Mouse (Mus musculus) midbrain, embryonic 10.5 days (tissue): ENCODE measurements around the gene Colgalt2. TPM values are rescaled to one million over a fixed set of nuclear protein-coding genes. Genes with fewer than 3 reads are reported as not detected.
A peak's percentile ranks its signal among the peaks of the same experiment; 100 is the strongest.

Experiments used
- DNase-seq: peaks from one replicate; pipeline ENCODE4 v3.0.0-alpha.2; 2017; ENCODE audit warnings: low spot score
- H3K27ac ChIP-seq: fragments of 300-500 bp; sonication (generic); replicated peaks from 2 replicates; pipeline ENCODE4 v1.5.1; 2016; ENCODE audit warnings: mild to moderate bottlenecking
- H3K27me3 ChIP-seq: fragments of 300-500 bp; sonication (generic); 2 replicates; pipeline ENCODE4 v1.6.1; 2016; ENCODE audit warnings: low read depth, mild to moderate bottlenecking; ENCODE audit not compliant: poor library complexity, severe bottlenecking
- H3K36me3 ChIP-seq: fragments of 300-500 bp; sonication (generic); 2 replicates; pipeline ENCODE4 v1.6.1; 2016; ENCODE audit warnings: mild to moderate bottlenecking, moderate library complexity
- H3K4me1 ChIP-seq: fragments of 300-500 bp; sonication (generic); 2 replicates; pipeline ENCODE4 v1.6.1; 2016
- H3K4me3 ChIP-seq: fragments of 300-500 bp; sonication (generic); 2 replicates; pipeline ENCODE4 v1.5.1; 2016; ENCODE audit warnings: mild to moderate bottlenecking, moderate library complexity
- H3K9me3 ChIP-seq: fragments of 300-500 bp; sonication (generic); replicated peaks from 2 replicates; pipeline ENCODE4 v1.6.1; 2016; ENCODE audit warnings: mild to moderate bottlenecking
- WGBS: fragments of 180-500 bp; shearing (Covaris S2); methylation state at CpG from one replicate; pipeline ENCODE4 v1.1.7; 2016; 5-methylcytosine and 5-hydroxymethylcytosine counted together
- polyA plus RNA-seq: library from polyadenylated mRNA; unstranded; fragments of >200 nt; fragmentation: Nextera tagmentation; extraction: Ambion mirVana; gene quantifications from 2 replicates; pipeline ENCODE4 v1.2.1, GENCODE M21; 2016

The Colgalt2 gene
- polyA plus RNA-seq, 1 experiment from 2014 or later, result 1.7 TPM

- no peaks in the 10 kb centered on the region for H3K36me3 ChIP-seq
- H3K4me1 ChIP-seq, result 0 out of 2 replicates have a peak, but pooled peaks cover 4% of the 10 kb centered on the region
- H3K27me3 ChIP-seq, result no peaks in the 10 kb centered on the region
- no peak for DNase-seq
- H3K9me3 ChIP-seq, result no peaks in the 10 kb centered on the region
- 74% methylated on average over 3 of the region's 3 CpGs for WGBS
- H3K27ac ChIP-seq, result 0 out of 2 replicates have a peak overlapping the region, but pooled peaks have one; percentile 38
- H3K4me3 ChIP-seq, result no peak overlapping the region
Measured at GRCm38 (mm10) chr1:152461814-152462213, 62.2 kb downstream of the Colgalt2 start.

- 0 out of 2 replicates have a peak overlapping the region, but pooled peaks have one; percentile 13 for H3K27ac ChIP-seq
Measured at GRCm38 (mm10) chr1:152462348-152462747, 62.7 kb downstream of the Colgalt2 start.

GRCm38 (mm10) chr1:152466280-152466679 is 66.7 kb downstream of the Colgalt2 start:
- Histone ChIP-seq H3K9me3 (no peaks in the 10 kb centered on the region), H3K27ac (no peak overlapping the region), H3K4me1 (peaks cover 5% of the 10 kb centered on the region; the same call in 1 of the 2 replicates), H3K36me3 (no peaks in the 10 kb centered on the region), H3K4me3 (no peak overlapping the region), H3K27me3 (no peaks in the 10 kb centered on the region)
- 67% methylated on average over 3 of the region's 3 CpGs for WGBS
- no peak for DNase-seq

More at GRCm38 (mm10) chr1:152462348-152462747, 62.7 kb downstream of the Colgalt2 start:
- Histone ChIP-seq H3K4me1 (0 out of 2 replicates have a peak, but pooled peaks cover 4% of the 10 kb centered on the region), H3K36me3 (no peaks in the 10 kb centered on the region), H3K4me3 (no peak overlapping the region), H3K27me3 (no peaks in the 10 kb centered on the region), H3K9me3 (no peaks in the 10 kb centered on the region)
- WGBS, result 88% methylated on average over 7 of the region's 7 CpGs
- no peak for DNase-seq

- DNase-seq, result no peak
- H3K4me1 ChIP-seq, result peaks cover 5% of the 10 kb centered on the region; the same call in 1 of the 2 replicates
- no peaks in the 10 kb centered on the region for H3K9me3 ChIP-seq
- no peaks in the 10 kb centered on the region for H3K27me3 ChIP-seq
- WGBS, result 88% methylated on average over 9 of the region's 9 CpGs
- H3K36me3 ChIP-seq, result no peaks in the 10 kb centered on the region
- no peak overlapping the region for H3K27ac ChIP-seq
- no peak overlapping the region for H3K4me3 ChIP-seq
Measured at GRCm38 (mm10) chr1:152468443-152468842, 68.8 kb downstream of the Colgalt2 start.

GRCm38 (mm10) chr1:152476126-152476525 is 76.5 kb downstream of the Colgalt2 start:
- Histone ChIP-seq H3K36me3 (no peaks in the 10 kb centered on the region), H3K4me1 (no peaks in the 10 kb centered on the region), H3K9me3 (no peaks in the 10 kb centered on the region), H3K4me3 (no peak overlapping the region), H3K27me3 (no peaks in the 10 kb centered on the region), H3K27ac (no peak overlapping the region)
- DNase-seq, result no peak
- 87% methylated on average over 4 of the region's 4 CpGs for WGBS

GRCm38 (mm10) chr1:152490842-152491241 is 91.2 kb downstream of the Colgalt2 start:
- Histone ChIP-seq H3K9me3 (no peaks in the 10 kb centered on the region), H3K27ac (no peak overlapping the region), H3K36me3 (no peaks in the 10 kb centered on the region), H3K27me3 (no peaks in the 10 kb centered on the region), H3K4me3 (no peak overlapping the region), H3K4me1 (no peaks in the 10 kb centered on the region)
- 79% methylated on average over 1 of the region's 1 CpGs for WGBS
- no peak for DNase-seq

GRCm38 (mm10) chr1:152492258-152492657 is 92.6 kb downstream of the Colgalt2 start:
- Histone ChIP-seq H3K4me1 (0 out of 2 replicates have a peak, but pooled peaks cover 1% of the 10 kb centered on the region), H3K9me3 (no peaks in the 10 kb centered on the region), H3K4me3 (no peak overlapping the region), H3K27ac (no peak overlapping the region), H3K27me3 (no peaks in the 10 kb centered on the region), H3K36me3 (no peaks in the 10 kb centered on the region)
- WGBS, result 92% methylated on average over 1 of the region's 1 CpGs
- no peak for DNase-seq

- Histone ChIP-seq H3K4me3 (no peak overlapping the region), H3K27ac (no peak overlapping the region), H3K9me3 (no peaks in the 10 kb centered on the region), H3K36me3 (no peaks in the 10 kb centered on the region), H3K4me1 (0 out of 2 replicates have a peak, but pooled peaks cover 6% of the 10 kb centered on the region), H3K27me3 (no peaks in the 10 kb centered on the region)
- DNase-seq, result no peak
- WGBS, result 85% methylated on average over 2 of the region's 2 CpGs
Measured at GRCm38 (mm10) chr1:152496831-152497230, 97.2 kb downstream of the Colgalt2 start.

GRCm38 (mm10) chr1:152497581-152497980 is 98.0 kb downstream of the Colgalt2 start:
- DNase-seq, result no peak

GRCm38 (mm10) chr1:152499802-152500201 is 100.2 kb downstream of the Colgalt2 start:
- WGBS, result 84% methylated on average over 12 of the region's 12 CpGs
- Histone ChIP-seq H3K9me3 (no peaks in the 10 kb centered on the region), H3K4me1 (0 out of 2 replicates have a peak, but pooled peaks cover 6% of the 10 kb centered on the region), H3K36me3 (no peaks in the 10 kb centered on the region), H3K27ac (no peak overlapping the region), H3K4me3 (no peak overlapping the region), H3K27me3 (no peaks in the 10 kb centered on the region)
- no peak for DNase-seq

More at GRCm38 (mm10) chr1:152497581-152497980, 98.0 kb downstream of the Colgalt2 start:
- no peaks in the 10 kb centered on the region for H3K27me3 ChIP-seq
- H3K36me3 ChIP-seq, result no peaks in the 10 kb centered on the region
- peak overlapping the region; percentile 29; the same call in 1 of the 2 replicates for H3K27ac ChIP-seq
- 0 out of 2 replicates have a peak, but pooled peaks cover 6% of the 10 kb centered on the region for H3K4me1 ChIP-seq
- WGBS, result 64% methylated on average over 11 of the region's 11 CpGs
- no peaks in the 10 kb centered on the region for H3K9me3 ChIP-seq
- H3K4me3 ChIP-seq, result no peak overlapping the region

GRCm38 (mm10) chr1:152506175-152506574 is 106.5 kb downstream of the Colgalt2 start:
- H3K27me3 ChIP-seq, result no peaks in the 10 kb centered on the region
- no peaks in the 10 kb centered on the region for H3K9me3 ChIP-seq
- WGBS, result 94% methylated on average over 5 of the region's 5 CpGs
- no peak overlapping the region for H3K27ac ChIP-seq
- no peak overlapping the region for H3K4me3 ChIP-seq
- H3K4me1 ChIP-seq, result no peaks in the 10 kb centered on the region
- DNase-seq, result no peak
- no peaks in the 10 kb centered on the region for H3K36me3 ChIP-seq

GRCm38 (mm10) chr1:152506726-152507125 is 107.1 kb downstream of the Colgalt2 start:
- Histone ChIP-seq H3K4me1 (no peaks in the 10 kb centered on the region), H3K36me3 (no peaks in the 10 kb centered on the region), H3K27me3 (no peaks in the 10 kb centered on the region), H3K4me3 (no peak overlapping the region), H3K27ac (no peak overlapping the region), H3K9me3 (no peaks in the 10 kb centered on the region)
- no peak for DNase-seq
- 95% methylated on average over 7 of the region's 7 CpGs for WGBS

GRCm38 (mm10) chr1:152508481-152509220 is 109.0 kb downstream of the Colgalt2 start:
- Histone ChIP-seq H3K4me1 (no peaks in the 10 kb centered on the region), H3K36me3 (no peaks in the 10 kb centered on the region), H3K9me3 (no peaks in the 10 kb centered on the region), H3K27ac (no peak overlapping the region), H3K27me3 (no peaks in the 10 kb centered on the region), H3K4me3 (no peak overlapping the region)
- 93% methylated on average over 11 of the region's 11 CpGs for WGBS
- DNase-seq, result no peak
